Mouse (Mus musculus): ENCODE measurements around the gene Pex6.

The Pex6 gene

GRCm38 (mm10) chr17:46710959-46711597 is at the start of gene Pex6:
Gene Pex6, plus strand, starts transcription at chr17:46711463.
- DNase-seq (ENCODE audit: low read depth in 2 of 2, low spot score in 2 of 2): peak; percentile 88 to 90

DNA sequence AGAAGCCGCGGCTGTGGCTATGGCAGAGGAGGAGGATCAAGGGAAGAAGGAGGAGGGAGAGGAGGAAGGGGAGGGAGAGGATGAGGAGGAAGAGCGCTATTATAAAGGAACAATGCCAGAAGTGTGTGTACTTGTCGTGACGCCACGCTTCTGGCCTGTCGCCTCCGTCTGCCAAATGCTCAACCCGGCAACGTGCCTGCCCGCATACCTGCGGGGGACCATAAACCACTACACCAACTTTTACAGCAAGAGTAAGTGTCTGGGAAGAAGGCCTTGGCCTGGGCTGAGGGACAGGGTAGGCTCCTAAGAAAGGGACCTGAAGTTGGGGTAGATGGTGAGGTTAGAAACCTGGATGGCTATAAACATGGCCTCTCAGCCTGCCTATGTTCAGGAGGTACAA is 49.3 kb upstream of the Pex6 start:
- no peak for DNase-seq (ENCODE audit: low read depth in 2 of 2, low spot score in 2 of 2)

- DNase-seq (ENCODE audit: low read depth in 2 of 2, low spot score in 2 of 2): no peak
These were observed 48.5 kb upstream of the Pex6 start for GRCm38 (mm10) chr17:46662730-46663129.

DNA sequence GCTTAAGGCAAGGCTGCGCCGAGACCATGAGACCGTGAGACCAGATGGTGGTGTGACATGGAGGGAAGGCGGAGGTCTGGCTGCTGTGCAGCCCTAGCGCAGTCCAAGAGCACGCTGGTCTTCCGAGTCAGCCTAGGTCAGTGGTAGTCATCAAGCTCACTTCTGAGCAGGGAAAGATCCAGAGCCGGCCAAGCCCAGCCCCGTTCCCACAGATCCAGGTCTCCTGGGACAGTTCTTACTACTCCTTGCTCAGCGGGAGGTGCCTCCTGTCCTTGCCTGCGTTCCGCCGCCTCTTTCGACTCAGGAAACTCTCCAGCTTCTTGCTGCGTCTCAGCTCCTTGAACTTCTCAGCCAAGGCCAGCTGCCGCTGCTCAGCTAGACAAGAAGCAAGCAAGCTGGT is 43.6 kb upstream of the Pex6 start:
- DNase-seq (ENCODE audit: low read depth in 2 of 2, low spot score in 2 of 2): no peak

DNA sequence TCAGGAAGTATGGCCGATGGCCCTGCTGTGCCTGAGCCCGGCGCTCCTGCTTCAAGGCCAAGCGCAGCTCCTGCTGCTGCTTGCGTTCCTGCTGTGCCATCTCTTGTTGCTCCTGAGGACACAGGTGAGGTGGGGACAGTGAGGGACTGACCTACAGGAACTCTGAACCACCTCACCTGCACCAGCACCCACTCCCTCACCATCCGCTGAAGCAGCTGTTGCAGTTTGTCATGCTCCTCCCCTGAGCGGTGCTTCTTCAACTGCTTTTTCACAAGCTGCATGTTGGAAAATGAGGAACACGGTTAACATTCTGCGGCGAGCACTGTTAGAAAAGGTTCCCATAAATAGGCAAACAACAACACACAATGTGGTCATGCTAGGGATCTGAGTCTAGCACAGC is 41.4 kb upstream of the Pex6 start:
- DNase-seq (ENCODE audit: low read depth in 2 of 2, low spot score in 2 of 2): no peak

DNA sequence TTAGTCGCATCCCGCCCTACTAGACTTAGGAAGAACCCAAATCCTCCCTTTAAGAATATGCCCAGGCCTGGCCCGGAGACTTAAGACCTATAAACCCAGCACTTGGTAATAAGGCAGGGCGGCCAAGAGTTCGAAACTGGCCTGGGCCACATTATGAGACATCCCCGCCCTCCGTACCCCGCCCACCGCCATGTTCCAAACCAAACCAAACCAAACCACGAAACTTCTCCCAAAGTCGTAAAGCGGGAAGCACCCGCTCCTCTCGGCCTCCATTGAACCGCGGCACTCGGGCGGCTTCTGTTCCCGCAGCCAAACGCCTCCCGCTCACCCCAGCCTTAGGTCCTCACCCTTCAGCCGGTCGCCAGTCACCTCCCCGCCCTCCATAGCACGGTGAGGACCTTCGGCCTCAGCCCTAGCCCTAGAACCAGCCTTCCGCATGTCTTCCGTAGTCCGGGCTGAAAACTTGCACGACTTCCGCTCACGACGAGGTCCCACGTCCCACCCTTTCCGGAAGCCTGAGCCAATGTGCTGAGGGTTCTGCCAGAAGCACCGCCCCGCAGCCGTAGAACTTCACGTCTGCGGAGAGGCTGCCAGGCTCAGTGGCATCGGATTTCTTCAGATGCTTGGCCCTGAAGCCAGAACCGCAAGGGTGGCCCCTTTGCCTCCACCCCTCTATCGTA is 37.3 kb upstream of the Pex6 start, which contains the start of gene Rrp36:
Rrp36 (minus strand) TSS at position 503 of the 680 bp plus-strand sequence.
- DNase-seq (ENCODE audit: low read depth in 2 of 2, low spot score in 2 of 2): peak; percentile 78 to 81

DNA sequence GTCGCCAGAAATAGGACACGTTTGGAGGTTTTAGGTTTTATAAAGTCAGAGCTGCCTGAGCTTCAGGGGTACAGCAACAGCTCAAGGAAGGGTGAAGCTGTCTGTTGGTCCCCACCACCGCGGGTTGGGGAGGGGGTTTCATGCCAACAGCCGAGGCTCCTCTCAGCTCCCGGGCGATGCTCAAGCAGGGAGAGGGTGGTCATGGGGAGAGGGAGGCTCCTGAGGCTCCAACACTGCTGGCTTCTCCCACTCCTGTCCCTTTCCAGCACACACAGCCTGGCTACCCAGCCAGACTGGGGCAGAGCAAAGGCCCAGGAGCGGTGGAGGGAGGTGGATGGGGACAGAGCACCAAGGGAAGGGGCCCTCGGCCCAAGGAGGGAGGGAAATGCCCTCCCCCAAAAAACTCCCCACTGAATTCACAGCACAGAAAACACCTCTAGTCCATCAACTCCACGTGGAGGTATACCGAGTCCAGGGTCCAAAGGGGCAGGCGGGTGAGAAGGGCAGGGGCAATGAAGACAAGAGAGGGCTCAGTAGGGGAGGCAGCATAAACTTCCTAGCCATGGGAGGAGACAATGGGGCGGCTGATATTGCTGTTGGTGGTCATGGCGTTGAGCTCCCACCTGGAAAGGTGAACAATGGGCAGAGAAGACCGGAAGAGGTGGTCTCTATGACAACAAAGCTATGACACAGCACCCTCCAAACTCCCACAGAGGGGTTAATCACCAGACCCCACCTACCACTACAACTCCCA is 36.6 kb upstream of the Pex6 start:
- no peak for DNase-seq (ENCODE audit: low read depth in 2 of 2, low spot score in 2 of 2)

DNA sequence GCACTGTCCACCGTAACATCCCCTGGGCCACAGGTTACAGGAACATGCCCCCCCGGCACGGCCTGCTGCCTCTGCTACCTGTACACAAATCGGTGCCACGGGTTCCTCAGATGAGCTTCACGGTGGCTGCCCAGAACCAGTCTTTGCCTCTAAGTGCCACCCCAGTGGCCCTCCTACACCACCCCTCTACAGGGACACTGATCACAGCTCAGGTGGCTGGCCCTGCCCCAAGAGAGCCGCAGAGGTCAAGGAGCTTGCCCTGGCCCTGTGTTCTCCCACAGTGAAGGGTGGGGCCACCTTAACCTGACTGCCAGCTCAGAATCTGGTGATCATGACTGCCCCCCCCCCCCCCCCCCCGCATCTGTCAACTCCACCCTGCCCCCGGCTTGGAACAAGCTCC is 32.8 kb upstream of the Pex6 start, which contains the start of gene Mea1:
Mea1 (plus strand) TSS at position 378 of the 400 bp plus-strand sequence.
- DNase-seq (ENCODE audit: low read depth in 2 of 2, low spot score in 2 of 2): no peak

DNA sequence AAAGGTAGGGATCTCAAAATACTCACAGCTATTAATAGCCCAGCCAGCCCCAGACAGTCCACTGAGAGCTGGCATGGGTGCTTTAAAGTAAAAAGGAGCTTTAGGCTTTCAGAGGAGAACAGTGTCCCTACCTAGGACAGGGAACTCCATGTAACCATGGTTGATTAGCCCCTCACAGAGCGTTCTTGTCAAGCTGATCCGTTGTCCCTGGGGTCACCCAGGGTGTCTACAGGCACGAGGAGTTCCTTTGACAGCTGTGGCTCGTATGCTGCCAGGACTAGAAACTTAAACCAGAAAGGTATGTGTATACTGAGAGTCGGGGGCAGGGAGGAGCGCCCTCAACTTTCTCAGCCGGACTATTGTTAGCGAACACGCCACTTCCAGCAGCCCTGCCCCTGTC is 32.4 kb upstream of the Pex6 start:
- no peak for DNase-seq (ENCODE audit: low read depth in 2 of 2, low spot score in 2 of 2)

DNA sequence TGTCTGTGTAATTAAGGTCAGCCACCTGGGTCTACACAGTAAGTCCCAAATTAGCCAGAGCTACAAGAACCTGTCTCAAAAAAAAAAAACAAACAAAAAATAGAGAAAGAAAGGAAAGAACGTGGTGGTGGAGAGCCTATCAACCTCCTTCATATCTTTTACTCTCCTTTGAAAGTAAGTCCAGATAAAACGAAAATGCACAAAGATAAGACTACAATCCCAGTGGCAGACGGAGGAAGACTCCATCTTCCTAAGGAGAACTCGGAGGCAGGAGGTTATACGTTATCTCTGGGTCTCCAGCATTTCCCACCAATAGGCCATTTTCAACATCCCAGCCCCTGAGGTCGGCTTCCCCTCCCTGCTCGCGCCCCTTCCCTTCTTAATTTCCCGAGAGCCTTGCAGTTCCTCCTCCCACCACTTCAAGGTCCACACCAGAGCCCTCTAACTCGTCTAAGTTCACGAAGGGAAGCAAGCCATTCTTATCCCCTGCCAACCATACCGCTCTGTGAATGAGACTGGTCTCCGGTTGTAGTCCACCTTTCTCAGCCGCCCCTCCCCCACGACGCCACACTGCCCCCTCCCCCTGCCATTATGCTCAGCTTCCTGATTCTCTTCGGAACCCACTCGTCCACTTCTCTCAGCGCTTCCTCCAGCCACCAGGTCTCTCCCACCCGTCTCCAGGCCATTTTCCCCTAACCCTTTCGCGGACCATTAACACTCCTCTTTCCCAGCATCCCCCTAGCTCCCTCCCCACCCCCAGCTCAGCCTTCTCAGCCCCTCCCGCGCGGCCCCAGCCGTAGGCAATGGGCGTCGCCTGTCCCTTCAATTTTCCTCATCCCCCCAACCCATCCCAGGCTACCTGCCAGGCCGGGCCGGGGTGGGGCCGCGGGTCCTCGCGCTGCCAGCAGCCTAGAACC is 31.2 kb upstream of the Pex6 start:
- no peak for DNase-seq (ENCODE audit: low read depth in 2 of 2, low spot score in 2 of 2)

GRCm38 (mm10) chr17:46680760-46681373 is 30.4 kb upstream of the Pex6 start, which contains the start of gene Klhdc3:
Gene Klhdc3, minus strand, starts transcription at chr17:46680914.
- peak; percentile 93 to 94 for DNase-seq (ENCODE audit: low read depth in 2 of 2, low spot score in 2 of 2)

DNA sequence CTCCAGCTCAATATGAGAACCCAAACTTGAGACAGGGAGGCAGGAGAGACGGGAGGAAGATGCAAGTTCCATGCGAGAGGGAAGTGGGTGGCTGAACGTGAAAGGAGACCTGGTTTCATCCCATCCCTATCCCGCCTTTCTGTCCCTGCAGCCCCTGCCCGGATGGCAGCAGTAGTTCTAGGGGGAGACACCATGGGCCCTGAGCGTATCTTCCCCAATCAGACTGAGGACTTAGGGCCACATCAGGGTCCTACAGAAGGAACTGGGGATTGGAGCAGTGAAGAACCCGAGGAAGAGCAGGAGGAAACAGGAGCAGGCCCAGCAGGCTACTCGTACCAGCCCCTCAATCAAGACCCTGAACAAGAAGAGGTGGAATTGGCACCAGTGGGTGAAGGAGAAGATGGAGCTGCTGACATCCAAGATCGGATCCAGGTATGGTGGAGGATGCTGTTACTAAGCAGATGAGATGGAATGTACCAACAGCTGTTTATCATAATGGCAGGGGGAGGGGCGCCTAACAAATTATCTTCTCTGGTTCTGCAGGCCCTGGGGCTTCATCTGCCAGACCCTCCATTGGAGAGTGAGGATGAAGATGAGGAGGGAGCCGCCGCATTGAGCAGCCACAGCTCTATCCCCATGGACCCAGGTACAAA is 29.7 kb upstream of the Pex6 start:
- no peak for DNase-seq (ENCODE audit: low read depth in 2 of 2, low spot score in 2 of 2)

GRCm38 (mm10) chr17:46682654-46683389 is 28.4 kb upstream of the Pex6 start:
- no peak for DNase-seq (ENCODE audit: low read depth in 2 of 2, low spot score in 2 of 2)

GRCm38 (mm10) chr17:46685913-46686312 is 25.4 kb upstream of the Pex6 start:
- DNase-seq (ENCODE audit: low read depth in 2 of 2, low spot score in 2 of 2): no peak

GRCm38 (mm10) chr17:46690665-46691064 is 20.6 kb upstream of the Pex6 start:
- no peak for DNase-seq (ENCODE audit: low read depth in 2 of 2, low spot score in 2 of 2)

DNA sequence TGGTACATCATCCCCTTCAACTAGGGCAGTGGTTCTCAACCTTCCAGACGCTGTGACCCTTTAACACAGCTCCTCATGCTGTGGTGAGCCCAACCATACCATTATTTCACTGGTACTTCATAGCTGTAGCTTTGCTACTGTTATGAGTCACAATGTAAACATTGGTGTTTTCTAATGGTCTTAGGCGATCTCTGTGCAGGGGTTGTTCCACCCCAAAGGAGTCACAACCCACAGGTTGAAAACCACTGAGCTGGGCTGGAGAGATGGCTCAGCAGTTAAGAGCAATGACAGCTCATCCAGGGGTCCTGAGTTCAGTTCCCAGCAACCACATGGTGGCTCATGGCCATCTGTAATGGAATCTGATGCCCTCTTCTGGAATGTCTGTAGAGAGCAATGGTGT is 19.9 kb upstream of the Pex6 start:
- DNase-seq (ENCODE audit: low read depth in 2 of 2, low spot score in 2 of 2): no peak

- no peak for DNase-seq (ENCODE audit: low read depth in 2 of 2, low spot score in 2 of 2)
These were observed 16.7 kb upstream of the Pex6 start for GRCm38 (mm10) chr17:46694517-46695063.

DNA sequence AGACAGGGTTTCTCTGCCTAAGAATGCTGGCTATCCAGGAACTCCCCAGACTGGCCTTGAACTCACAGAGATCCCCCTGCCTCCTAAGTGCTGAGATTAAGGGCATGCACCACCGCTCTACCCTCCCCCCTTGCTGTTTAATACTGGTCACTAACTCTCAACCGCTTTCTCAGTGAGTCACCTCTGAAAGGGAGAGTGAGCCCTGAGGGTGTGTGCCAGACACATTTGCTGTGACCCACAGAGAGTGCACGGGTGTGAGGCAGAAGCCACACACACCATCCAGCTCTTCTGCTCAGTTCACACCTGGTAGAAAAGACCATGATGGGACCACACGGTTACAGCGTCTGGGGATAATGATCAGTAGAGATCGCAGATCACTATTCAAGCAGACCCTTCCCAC is 12.7 kb upstream of the Pex6 start:
- no peak for DNase-seq (ENCODE audit: low read depth in 2 of 2, low spot score in 2 of 2)

DNA sequence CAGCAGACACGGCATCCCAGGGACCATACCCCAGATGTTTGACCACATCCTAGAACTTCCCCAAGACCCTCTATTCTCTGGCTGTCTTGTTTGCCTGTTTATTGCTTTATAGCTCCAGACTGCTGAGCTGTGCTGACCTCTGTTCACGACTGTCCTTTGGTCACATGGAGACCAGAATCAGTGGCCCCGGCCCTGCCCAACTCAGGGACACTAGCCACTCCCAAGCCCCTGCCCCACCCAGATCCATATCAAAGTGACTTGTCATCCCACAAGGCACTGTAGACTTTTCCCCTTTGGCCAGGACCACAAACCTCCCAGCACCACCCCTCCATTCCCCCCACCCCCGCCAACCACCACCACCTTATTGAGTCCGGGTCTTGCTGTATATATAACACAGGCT is 12.0 kb upstream of the Pex6 start:
- DNase-seq (ENCODE audit: low read depth in 2 of 2, low spot score in 2 of 2): no peak

All from CD8-positive naive resting alpha-beta T cell, adult 2 months (primary cell).